ENCODE assay signal across 8 mouse cellular contexts in the genomic region with DNA sequence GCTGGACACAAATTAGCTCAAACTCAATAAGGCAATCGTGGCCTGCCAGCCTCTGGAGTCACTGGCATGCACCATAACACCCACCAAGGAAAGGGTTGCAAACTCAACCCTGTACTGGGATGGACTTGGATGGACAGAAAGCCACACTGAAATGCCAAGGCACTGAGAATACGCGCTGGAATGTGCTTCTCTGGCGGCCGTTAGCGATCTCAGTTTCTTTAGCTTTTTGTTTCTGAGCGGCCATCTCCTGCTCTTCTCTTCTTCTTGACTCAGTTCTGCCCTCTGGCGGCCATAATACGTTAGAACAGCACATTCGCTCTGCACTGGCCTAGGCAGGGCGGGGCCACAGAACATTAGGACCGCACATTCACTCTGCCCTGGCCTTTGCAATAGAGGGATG. TPM values are rescaled to one million over a fixed set of nuclear protein-coding genes. Genes with fewer than 3 reads are reported as not detected.
A peak's percentile ranks its signal among the peaks of the same experiment; 100 is the strongest.
DNase-seq lines count a peak whose midpoint lies in the region; ATAC-seq and TF ChIP-seq lines count a peak whose summit lies in the region.

No protein-coding gene starts in this region.

- H3K9ac ChIP-seq in heart, embryonic 12.5 days: no peak overlapping the region
- peak overlapping the region; percentile 48 for H3K9ac ChIP-seq in kidney, embryonic 16.5 days (replicated peaks; ENCODE audit: low read length)
- H3K9ac ChIP-seq in liver, adult 2 months (ENCODE audit: low read depth, low read length): no peak overlapping the region
- H3K9ac ChIP-seq in stomach, embryonic 14.5 days (replicated peaks; ENCODE audit: low read depth, low read length): no peak overlapping the region

- peaks cover 26% of the 10 kb centered on the region for H3K4me1 ChIP-seq in bone marrow macrophage, adult 2 months (ENCODE audit: control insufficient read depth, insufficient read depth, low read length)
- peaks cover 74% of the 10 kb centered on the region for H3K4me1 ChIP-seq in erythroblast, embryonic 14.5 days (ENCODE audit: control insufficient read depth)
- H3K4me1 ChIP-seq in heart, embryonic 12.5 days (replicated peaks): peaks cover 8% of the 10 kb centered on the region; the same call in 1 of the 2 replicates
- no peaks in the 10 kb centered on the region for H3K4me1 ChIP-seq in kidney, embryonic 16.5 days (ENCODE audit: insufficient read depth, low read length)
- H3K4me1 ChIP-seq in liver, adult 2 months (ENCODE audit: control insufficient read depth, insufficient read depth, low read length): no peaks in the 10 kb centered on the region
- peaks cover 6% of the 10 kb centered on the region; the same call in 1 of the 2 replicates for H3K4me1 ChIP-seq in stomach, embryonic 14.5 days (ENCODE audit: control insufficient read depth, insufficient read depth, low read length)

- no peak for TF ChIP-seq POLR2A in bone marrow macrophage, adult 2 months (IDR thresholded peaks at IDR 0.05; ENCODE audit: borderline replicate concordance, low read depth, low read length)
- TF ChIP-seq POLR2A in liver, adult 2 months (IDR thresholded peaks at IDR 0.05; ENCODE audit: extremely low read depth, insufficient read depth, low read length): no peak

- peak overlapping the region; percentile 46 for H3K4me2 ChIP-seq in heart, embryonic 12.5 days
- H3K4me2 ChIP-seq in kidney, embryonic 16.5 days (replicated peaks; ENCODE audit: low read depth, low read length): peak overlapping the region; percentile 33
- H3K4me2 ChIP-seq in stomach, embryonic 14.5 days (replicated peaks; ENCODE audit: low read depth, low read length): peak overlapping the region; percentile 16; the same call in 1 of the 2 replicates

- no peak overlapping the region for H3K4me3 ChIP-seq in C2C12 (ENCODE audit: insufficient read depth, poor library complexity, severe bottlenecking)
- H3K4me3 ChIP-seq in bone marrow macrophage, adult 2 months (ENCODE audit: insufficient read depth, low read length): no peak overlapping the region
- H3K4me3 ChIP-seq in erythroblast, embryonic 14.5 days (replicated peaks): peak overlapping the region; percentile 41
- H3K4me3 ChIP-seq in heart, embryonic 12.5 days: no peak overlapping the region
- no peak overlapping the region for H3K4me3 ChIP-seq in kidney, embryonic 16.5 days (ENCODE audit: low read length)
- H3K4me3 ChIP-seq in liver, adult 2 months (ENCODE audit: insufficient read depth, low read depth, low read length): no peak overlapping the region
- H3K4me3 ChIP-seq in stomach, embryonic 14.5 days (ENCODE audit: low read depth, low read length): no peak overlapping the region

- TF ChIP-seq CTCF in C2C12 (IDR thresholded peaks at IDR 0.05; ENCODE audit: control insufficient read depth, insufficient read depth, insufficient read length): peak; percentile 55
- peak; percentile 71 for TF ChIP-seq CTCF in bone marrow macrophage, adult 2 months (IDR thresholded peaks at IDR 0.05; ENCODE audit: low read depth, low read length)
- TF ChIP-seq CTCF in liver, adult 2 months (IDR thresholded peaks at IDR 0.05; ENCODE audit: low read depth, low read length): peak; percentile 83

- WGBS in heart, embryonic 12.5 days: 13% methylated on average over 12 of the region's 12 CpGs
- WGBS in kidney, embryonic 16.5 days: 11% methylated on average over 12 of the region's 12 CpGs
- WGBS in liver, adult 2 months: 22% methylated on average over 12 of the region's 12 CpGs
- 9% methylated on average over 12 of the region's 12 CpGs for WGBS in stomach, embryonic 14.5 days

- no peaks in the 10 kb centered on the region for H3K9me3 ChIP-seq in erythroblast, embryonic 14.5 days (ENCODE audit: control insufficient read depth, low read length)
- H3K9me3 ChIP-seq in heart, embryonic 12.5 days (replicated peaks): no peaks in the 10 kb centered on the region
- H3K9me3 ChIP-seq in kidney, embryonic 16.5 days (ENCODE audit: low read length): no peaks in the 10 kb centered on the region
- no peaks in the 10 kb centered on the region for H3K9me3 ChIP-seq in stomach, embryonic 14.5 days (ENCODE audit: control insufficient read depth, low read depth, low read length)

- ATAC-seq in heart, embryonic 12.5 days (ENCODE audit: insufficient number of reproducible peaks, low FRiP score): peak; percentile 61; the same call in 1 of the 2 replicates
- peak; percentile 72 for ATAC-seq in kidney, embryonic 16.5 days (ENCODE audit: low FRiP score, low TSS enrichment)
- ATAC-seq in stomach, embryonic 14.5 days (ENCODE audit: insufficient number of reproducible peaks, insufficient read depth, low FRiP score, low read depth): peak; percentile 46; the same call in 1 of the 2 replicates

- no peaks in the 10 kb centered on the region for H3K36me3 ChIP-seq in C2C12 (ENCODE audit: control insufficient read depth, insufficient read depth)
- peaks cover 5% of the 10 kb centered on the region for H3K36me3 ChIP-seq in erythroblast, embryonic 14.5 days (ENCODE audit: control insufficient read depth)
- H3K36me3 ChIP-seq in heart, embryonic 12.5 days: no peaks in the 10 kb centered on the region
- H3K36me3 ChIP-seq in kidney, embryonic 16.5 days (ENCODE audit: insufficient read depth, low read length): no peaks in the 10 kb centered on the region
- H3K36me3 ChIP-seq in liver, adult 2 months (ENCODE audit: control insufficient read depth, insufficient read depth, low read length): no peaks in the 10 kb centered on the region
- no peaks in the 10 kb centered on the region for H3K36me3 ChIP-seq in stomach, embryonic 14.5 days (ENCODE audit: control insufficient read depth, insufficient read depth, low read length)

- H3K79me2 ChIP-seq in C2C12 (ENCODE audit: control insufficient read depth, insufficient read depth): no peaks in the 10 kb centered on the region
- H3K79me2 ChIP-seq in liver, adult 2 months (ENCODE audit: control insufficient read depth, insufficient read depth, low read length): no peaks in the 10 kb centered on the region

- no peaks in the 10 kb centered on the region for H3K79me3 ChIP-seq in C2C12 (ENCODE audit: low read depth)

- H3K27me3 ChIP-seq in C2C12 (ENCODE audit: control insufficient read depth, insufficient read depth, insufficient read length): no peaks in the 10 kb centered on the region
- peaks cover 6% of the 10 kb centered on the region; the same call in 1 of the 2 replicates for H3K27me3 ChIP-seq in erythroblast, embryonic 14.5 days (ENCODE audit: control insufficient read depth)
- H3K27me3 ChIP-seq in heart, embryonic 12.5 days (replicated peaks): 0 out of 2 replicates have a peak, but pooled peaks cover 5% of the 10 kb centered on the region
- H3K27me3 ChIP-seq in kidney, embryonic 16.5 days (ENCODE audit: insufficient read depth, low read length): no peaks in the 10 kb centered on the region
- no peaks in the 10 kb centered on the region for H3K27me3 ChIP-seq in liver, adult 2 months (ENCODE audit: control insufficient read depth, insufficient read depth, low read length)
- no peaks in the 10 kb centered on the region for H3K27me3 ChIP-seq in stomach, embryonic 14.5 days (ENCODE audit: control insufficient read depth, insufficient read depth, low read length)

- no peak overlapping the region for H3K27ac ChIP-seq in bone marrow macrophage, adult 2 months (ENCODE audit: insufficient read depth, low read depth, low read length)
- no peak overlapping the region for H3K27ac ChIP-seq in heart, embryonic 12.5 days (ENCODE audit: poor library complexity, severe bottlenecking)
- no peak overlapping the region for H3K27ac ChIP-seq in kidney, embryonic 16.5 days (ENCODE audit: low read length)
- no peak overlapping the region for H3K27ac ChIP-seq in liver, adult 2 months (replicated peaks; ENCODE audit: insufficient read depth, low read depth, low read length)
- H3K27ac ChIP-seq in stomach, embryonic 14.5 days (ENCODE audit: low read length): no peak overlapping the region

- DNase-seq in liver, adult 2 months (ENCODE audit: extremely low read depth, low read depth, low spot score): peak; percentile 48
- DNase-seq in natural killer cell, adult 2 months (ENCODE audit: low spot score in 2 of 2): peak; percentile 71 to 73

- H3ac ChIP-seq in C2C12 (ENCODE audit: control insufficient read depth, insufficient read length, low read depth): peak overlapping the region; percentile 31

TF ChIP-seq in C2C12, 6 proteins besides CTCF, POLR2A, EP300 and RAD21:
- TF ChIP-seq MYOG (IDR thresholded peaks at IDR 0.05; ENCODE audit: control insufficient read depth, extremely low read depth, insufficient read length) (no peak), MYOD1 (IDR thresholded peaks at IDR 0.05; ENCODE audit: control insufficient read depth, insufficient read length, low read depth) (no peak), USF1 (IDR thresholded peaks at IDR 0.05; ENCODE audit: low read depth) (no peak), FOSL1 (IDR thresholded peaks at IDR 0.05; ENCODE audit: insufficient read depth, low read length, poor library complexity, severe bottlenecking) (no peak), MAX (IDR thresholded peaks at IDR 0.05) (no peak), CEBPB (IDR thresholded peaks at IDR 0.05; ENCODE audit: low read depth) (no peak)

RNA-seq across cellular contexts. Expression of a gene that starts 33.3 kb away (rescaled TPM):
- 56.6 TPM for polyA plus RNA-seq in C2C12 (2012; fragmentation: generic; extraction: Trizol)
- 0.60 and 0.63 TPM in 2 replicates for polyA plus RNA-seq in bone marrow macrophage, adult 2 months (2012; ENCODE audit: insufficient read depth, insufficient read length, missing spikeins)
- polyA plus RNA-seq in erythroblast, embryonic 14.5 days (2012): not detected in 2 replicates
- 162 and 167 TPM in 2 replicates for polyA plus RNA-seq in heart, embryonic 12.5 days (2016; fragmentation: Nextera tagmentation; extraction: Ambion mirVana)
- polyA plus RNA-seq in kidney, embryonic 16.5 days (2015; fragmentation: Nextera tagmentation; extraction: Ambion mirVana): 107 and 108 TPM in 2 replicates
- total RNA-seq in liver, adult 2 months (2014; rRNA removed): 0.55 and 1.4 TPM in 2 replicates
- 0.98 and 1.5 TPM in 2 replicates for polyA plus RNA-seq in liver, adult 2 months (2012; rRNA removed)
- 50.4 and 50.6 TPM in 2 replicates for polyA plus RNA-seq in stomach, embryonic 14.5 days (2014; fragmentation: Nextera tagmentation; extraction: Ambion mirVana)

Comparison
In these comparisons a context has a peak if more than half of its experiments do, and no peak if none do; other contexts are left out.
1. RNA of a gene that starts 33.3 kb away (polyA plus RNA-seq): 162 to 167 TPM in heart, embryonic 12.5 days, 107 to 108 TPM in kidney, embryonic 16.5 days, 56.6 TPM in C2C12 (single experiment) and 50.4 to 50.6 TPM in stomach, embryonic 14.5 days; 0.98 to 1.5 TPM in liver, adult 2 months, 0.60 to 0.63 TPM in bone marrow macrophage, adult 2 months and not detected in erythroblast, embryonic 14.5 days; every median in the first group is over 10 times any median in the second.
2. Peak in every context shown above with its lines, with median percentiles within 50 percentile points of each other: CTCF ChIP-seq, ATAC-seq and H3K4me2 ChIP-seq.